Mouse (Mus musculus): Measurements from ENCODE around the gene Stox1. TPM values are rescaled to one million over a fixed set of nuclear protein-coding genes. Genes with fewer than 3 reads are reported as not detected.

The Stox1 gene
- polyA plus RNA-seq, 1 experiment from 2014 or later = 2.7 TPM

DNA sequence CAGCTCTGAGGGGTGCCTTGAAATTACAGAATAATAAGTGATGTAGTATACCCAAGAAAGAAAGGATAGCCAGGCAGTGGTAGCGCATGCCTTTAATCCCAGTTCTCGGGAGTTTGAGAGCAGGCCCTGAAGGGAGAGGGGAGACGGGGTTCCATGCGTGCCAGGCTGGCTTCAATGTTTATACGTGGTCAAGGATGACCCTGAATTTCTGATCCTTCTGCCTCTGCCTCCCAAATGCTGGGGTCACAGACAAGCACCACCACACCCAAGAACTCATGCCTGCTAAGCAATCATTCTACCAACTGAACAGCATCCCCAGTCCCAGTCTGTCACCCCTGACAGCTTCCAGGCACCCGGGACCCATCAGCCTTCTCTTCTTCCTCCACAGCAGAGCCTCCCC lies 49.7 kb downstream of the Stox1 start:
- no peaks in the 10 kb centered on the region for H3K27me3 ChIP-seq (ENCODE audit: control insufficient read depth, insufficient read depth, low read length)
- H3K4me1 ChIP-seq (replicated peaks; ENCODE audit: control insufficient read depth, insufficient read depth, low read length) = no peaks in the 10 kb centered on the region
- no peak overlapping the region for H3K4me3 ChIP-seq (ENCODE audit: low read depth, low read length)
- ATAC-seq (ENCODE audit: low FRiP score) (no peak), DNase-seq (ENCODE audit: low spot score) (no peak)
- no peak overlapping the region for H3K27ac ChIP-seq (ENCODE audit: low read depth, low read length)
- WGBS = 82% methylated on average over 6 of the region's 6 CpGs
- H3K4me2 ChIP-seq (replicated peaks; ENCODE audit: low read depth, low read length) = no peak overlapping the region
- H3K9me3 ChIP-seq (ENCODE audit: control insufficient read depth, low read length) = no peaks in the 10 kb centered on the region
- H3K9ac ChIP-seq (ENCODE audit: low read depth, low read length) = no peak overlapping the region
- H3K36me3 ChIP-seq (ENCODE audit: control insufficient read depth, insufficient read depth, low read length) = no peaks in the 10 kb centered on the region

DNA sequence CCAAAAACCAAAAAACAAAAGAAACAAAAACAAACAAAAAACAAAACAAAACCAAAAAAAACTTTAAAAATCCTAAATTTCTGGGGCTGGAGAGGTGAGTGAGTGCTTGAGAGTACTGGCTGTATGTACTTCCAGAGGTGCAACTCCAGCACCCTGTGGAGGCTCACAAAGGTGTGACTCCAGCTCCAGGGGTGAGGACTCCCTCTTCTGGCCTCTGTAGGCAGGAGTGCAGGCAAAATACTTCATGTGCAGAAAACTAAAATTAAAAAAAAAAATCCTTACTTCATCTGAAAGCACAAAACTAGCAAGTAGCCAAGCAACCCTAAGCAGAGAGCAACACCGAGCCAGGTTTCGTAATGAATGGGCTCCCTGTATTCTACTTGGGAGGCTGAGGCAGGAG lies 53.6 kb downstream of the Stox1 start:
- DNase-seq (ENCODE audit: low spot score) (no peak), ATAC-seq (ENCODE audit: low FRiP score) (no peak)
- H3K4me3 ChIP-seq (ENCODE audit: low read depth, low read length) = no peak overlapping the region
- WGBS = 96% methylated on average over 2 of the region's 2 CpGs
- H3K4me1 ChIP-seq (replicated peaks; ENCODE audit: control insufficient read depth, insufficient read depth, low read length) = no peaks in the 10 kb centered on the region
- no peaks in the 10 kb centered on the region for H3K9me3 ChIP-seq (ENCODE audit: control insufficient read depth, low read length)
- no peak overlapping the region for H3K4me2 ChIP-seq (replicated peaks; ENCODE audit: low read depth, low read length)
- H3K9ac ChIP-seq (ENCODE audit: low read depth, low read length) = no peak overlapping the region
- H3K27me3 ChIP-seq (ENCODE audit: control insufficient read depth, insufficient read depth, low read length) = no peaks in the 10 kb centered on the region
- no peak overlapping the region for H3K27ac ChIP-seq (ENCODE audit: low read depth, low read length)
- H3K36me3 ChIP-seq (ENCODE audit: control insufficient read depth, insufficient read depth, low read length) = no peaks in the 10 kb centered on the region

GRCm38 (mm10) chr10:62669245-62669644 lies 56.7 kb downstream of the Stox1 start:
- Histone ChIP-seq H3K4me2 (replicated peaks; ENCODE audit: low read depth, low read length) (no peak overlapping the region), H3K9me3 (ENCODE audit: control insufficient read depth, low read length) (no peaks in the 10 kb centered on the region), H3K27ac (ENCODE audit: low read depth, low read length) (no peak overlapping the region), H3K9ac (ENCODE audit: low read depth, low read length) (no peak overlapping the region), H3K4me3 (ENCODE audit: low read depth, low read length) (no peak overlapping the region), H3K27me3 (ENCODE audit: control insufficient read depth, insufficient read depth, low read length) (no peaks in the 10 kb centered on the region), H3K4me1 (replicated peaks; ENCODE audit: control insufficient read depth, insufficient read depth, low read length) (no peaks in the 10 kb centered on the region), H3K36me3 (ENCODE audit: control insufficient read depth, insufficient read depth, low read length) (no peaks in the 10 kb centered on the region)
- ATAC-seq (ENCODE audit: low FRiP score) = no peak
- no peak for DNase-seq (ENCODE audit: low spot score)
- WGBS = 76% methylated on average over 14 of the region's 14 CpGs

- no peaks in the 10 kb centered on the region for H3K4me1 ChIP-seq (replicated peaks; ENCODE audit: control insufficient read depth, insufficient read depth, low read length)
- H3K4me2 ChIP-seq (replicated peaks; ENCODE audit: low read depth, low read length) = no peak overlapping the region
- ATAC-seq (ENCODE audit: low FRiP score) (no peak), DNase-seq (ENCODE audit: low spot score) (no peak)
- no peaks in the 10 kb centered on the region for H3K27me3 ChIP-seq (ENCODE audit: control insufficient read depth, insufficient read depth, low read length)
- H3K9me3 ChIP-seq (ENCODE audit: control insufficient read depth, low read length) = no peaks in the 10 kb centered on the region
- H3K9ac ChIP-seq (ENCODE audit: low read depth, low read length) = no peak overlapping the region
- H3K27ac ChIP-seq (ENCODE audit: low read depth, low read length) = no peak overlapping the region
- H3K36me3 ChIP-seq (ENCODE audit: control insufficient read depth, insufficient read depth, low read length) = no peaks in the 10 kb centered on the region
- WGBS = 80% methylated on average over 2 of the region's 2 CpGs
- no peak overlapping the region for H3K4me3 ChIP-seq (ENCODE audit: low read depth, low read length)
Observed at GRCm38 (mm10) chr10:62668463-62668862, 57.5 kb downstream of the Stox1 start.

DNA sequence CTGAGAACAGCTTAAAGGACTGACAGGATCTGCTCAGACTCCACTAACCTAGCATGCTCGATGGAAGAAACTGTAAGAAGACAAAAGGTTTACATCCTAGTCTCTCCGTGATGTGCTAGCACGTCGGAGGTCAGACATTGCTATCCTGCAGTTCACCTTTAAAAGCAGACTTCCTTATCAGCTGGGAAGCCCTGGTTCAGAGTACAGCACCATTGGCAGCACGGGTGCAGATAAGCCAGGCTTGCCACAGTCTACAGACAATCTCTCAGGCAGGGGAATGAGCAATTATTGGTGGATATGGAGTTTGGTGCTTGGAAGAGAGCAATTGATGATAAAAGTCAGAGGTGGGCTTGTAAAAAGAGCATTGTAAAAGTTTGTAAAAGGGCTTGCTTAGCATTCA lies 57.9 kb downstream of the Stox1 start:
- Histone ChIP-seq H3K9me3 (ENCODE audit: control insufficient read depth, low read length) (no peaks in the 10 kb centered on the region), H3K4me2 (replicated peaks; ENCODE audit: low read depth, low read length) (no peak overlapping the region), H3K36me3 (ENCODE audit: control insufficient read depth, insufficient read depth, low read length) (no peaks in the 10 kb centered on the region), H3K9ac (ENCODE audit: low read depth, low read length) (no peak overlapping the region), H3K27me3 (ENCODE audit: control insufficient read depth, insufficient read depth, low read length) (no peaks in the 10 kb centered on the region), H3K4me1 (replicated peaks; ENCODE audit: control insufficient read depth, insufficient read depth, low read length) (no peaks in the 10 kb centered on the region), H3K4me3 (ENCODE audit: low read depth, low read length) (no peak overlapping the region), H3K27ac (ENCODE audit: low read depth, low read length) (no peak overlapping the region)
- 86% methylated on average over 5 of the region's 5 CpGs for WGBS
- no peak for DNase-seq (ENCODE audit: low spot score)
- ATAC-seq (ENCODE audit: low FRiP score) = no peak

GRCm38 (mm10) chr10:62664963-62665590 lies 60.9 kb downstream of the Stox1 start:
- 0 out of 2 replicates have a peak overlapping the region, but pooled peaks have one; percentile 30 for H3K27ac ChIP-seq (ENCODE audit: low read depth, low read length)
- WGBS = 66% methylated on average over 27 of the region's 27 CpGs
- no peak for ATAC-seq (ENCODE audit: low FRiP score)

DNA sequence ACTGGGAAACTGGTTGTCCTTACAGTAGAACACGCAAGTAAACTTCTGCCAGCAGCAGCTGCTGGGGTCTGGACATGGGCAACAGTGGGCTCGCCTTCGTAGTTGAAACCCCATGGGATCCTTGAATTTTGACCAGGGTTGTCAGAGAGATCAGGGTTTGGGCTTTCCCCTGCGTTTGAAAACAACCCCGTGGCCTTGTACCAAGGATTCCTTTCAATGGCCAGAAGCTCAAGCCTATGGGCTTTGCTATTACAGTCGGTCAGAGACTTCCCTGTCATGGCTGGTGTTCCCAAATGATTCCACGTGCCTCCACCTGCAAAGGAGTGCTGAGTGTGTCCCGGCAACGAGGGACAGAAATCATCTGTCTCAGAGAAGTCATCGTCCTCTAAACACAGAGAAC lies 61.8 kb downstream of the Stox1 start:
- Histone ChIP-seq H3K27me3 (ENCODE audit: control insufficient read depth, insufficient read depth, low read length) (no peaks in the 10 kb centered on the region), H3K4me2 (replicated peaks; ENCODE audit: low read depth, low read length) (no peak overlapping the region), H3K4me1 (replicated peaks; ENCODE audit: control insufficient read depth, insufficient read depth, low read length) (no peaks in the 10 kb centered on the region), H3K4me3 (ENCODE audit: low read depth, low read length) (no peak overlapping the region), H3K9ac (ENCODE audit: low read depth, low read length) (no peak overlapping the region), H3K36me3 (ENCODE audit: control insufficient read depth, insufficient read depth, low read length) (no peaks in the 10 kb centered on the region), H3K27ac (ENCODE audit: low read depth, low read length) (no peak overlapping the region), H3K9me3 (ENCODE audit: control insufficient read depth, low read length) (no peaks in the 10 kb centered on the region)
- 86% methylated on average over 10 of the region's 10 CpGs for WGBS
- DNase-seq (ENCODE audit: low spot score) (no peak), ATAC-seq (ENCODE audit: low FRiP score) (no peak)

More at GRCm38 (mm10) chr10:62664963-62665590, 60.9 kb downstream of the Stox1 start:
- Histone ChIP-seq H3K4me3 (ENCODE audit: low read depth, low read length) (no peak overlapping the region), H3K27me3 (ENCODE audit: control insufficient read depth, insufficient read depth, low read length) (no peaks in the 10 kb centered on the region), H3K4me2 (replicated peaks; ENCODE audit: low read depth, low read length) (no peak overlapping the region), H3K9ac (ENCODE audit: low read depth, low read length) (no peak overlapping the region), H3K36me3 (ENCODE audit: control insufficient read depth, insufficient read depth, low read length) (no peaks in the 10 kb centered on the region), H3K4me1 (replicated peaks; ENCODE audit: control insufficient read depth, insufficient read depth, low read length) (no peaks in the 10 kb centered on the region), H3K9me3 (ENCODE audit: control insufficient read depth, low read length) (no peaks in the 10 kb centered on the region)
- no peak for DNase-seq (ENCODE audit: low spot score)

DNA sequence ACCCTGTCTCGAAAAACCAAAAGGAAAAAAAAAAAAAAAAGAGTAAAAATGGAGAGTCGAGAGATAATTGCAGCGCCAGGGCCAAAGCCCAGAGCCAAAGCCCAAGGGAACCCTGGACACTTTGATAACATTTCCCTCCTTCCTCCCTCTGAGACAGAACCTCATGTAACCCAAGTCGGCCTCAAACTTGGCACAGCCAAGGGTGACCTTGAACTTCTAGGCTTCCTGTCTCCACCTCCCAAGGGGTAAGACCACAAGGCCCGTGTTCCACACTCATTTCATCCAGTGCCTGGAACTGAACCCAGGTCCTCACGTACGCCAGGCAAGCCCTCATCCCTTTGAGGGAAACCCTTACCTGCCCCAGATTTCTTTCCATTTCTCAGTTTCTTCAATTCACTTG lies 69.2 kb downstream of the Stox1 start:
- no peak for ATAC-seq (ENCODE audit: low FRiP score)
- no peaks in the 10 kb centered on the region for H3K36me3 ChIP-seq (ENCODE audit: control insufficient read depth, insufficient read depth, low read length)
- DNase-seq (ENCODE audit: low spot score) = no peak
- no peak overlapping the region for H3K4me2 ChIP-seq (replicated peaks; ENCODE audit: low read depth, low read length)
- no peak overlapping the region for H3K27ac ChIP-seq (ENCODE audit: low read depth, low read length)
- no peak overlapping the region for H3K9ac ChIP-seq (ENCODE audit: low read depth, low read length)
- WGBS = 84% methylated on average over 7 of the region's 7 CpGs
- no peaks in the 10 kb centered on the region for H3K27me3 ChIP-seq (ENCODE audit: control insufficient read depth, insufficient read depth, low read length)
- no peaks in the 10 kb centered on the region for H3K9me3 ChIP-seq (ENCODE audit: control insufficient read depth, low read length)
- H3K4me1 ChIP-seq (replicated peaks; ENCODE audit: control insufficient read depth, insufficient read depth, low read length) = no peaks in the 10 kb centered on the region
- H3K4me3 ChIP-seq (ENCODE audit: low read depth, low read length) = no peak overlapping the region

DNA sequence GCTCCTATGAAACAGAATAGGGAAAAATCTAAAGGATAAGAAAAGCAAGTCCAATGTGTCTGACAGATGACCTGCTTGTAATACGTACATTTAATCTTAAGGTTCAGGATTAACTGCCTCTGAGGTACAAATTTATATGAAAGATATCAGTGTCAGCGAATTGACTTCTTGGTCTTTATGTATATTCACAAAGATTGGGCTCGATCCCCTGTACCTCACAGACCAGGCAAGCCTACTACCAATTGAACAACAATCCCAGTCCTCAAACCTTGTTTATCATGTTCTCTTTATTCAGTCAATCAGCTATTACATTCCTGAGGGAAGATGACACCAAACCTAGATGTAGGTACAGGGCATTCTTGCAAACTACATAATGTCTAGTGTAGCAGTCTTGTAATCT lies 74.0 kb downstream of the Stox1 start:
- Histone ChIP-seq H3K4me1 (replicated peaks; ENCODE audit: control insufficient read depth, insufficient read depth, low read length) (no peaks in the 10 kb centered on the region; the same call in none of the 2 replicates), H3K36me3 (ENCODE audit: control insufficient read depth, insufficient read depth, low read length) (no peaks in the 10 kb centered on the region), H3K9me3 (ENCODE audit: control insufficient read depth, low read length) (no peaks in the 10 kb centered on the region), H3K4me3 (ENCODE audit: low read depth, low read length) (peak overlapping the region; percentile 96), H3K27me3 (ENCODE audit: control insufficient read depth, insufficient read depth, low read length) (no peaks in the 10 kb centered on the region), H3K4me2 (replicated peaks; ENCODE audit: low read depth, low read length) (peak overlapping the region; percentile 67), H3K27ac (ENCODE audit: low read depth, low read length) (peak overlapping the region; percentile 90), H3K9ac (ENCODE audit: low read depth, low read length) (peak overlapping the region; percentile 64)
- 27% methylated on average over 3 of the region's 3 CpGs for WGBS
- DNase-seq (ENCODE audit: low spot score) (peak; percentile 27), ATAC-seq (ENCODE audit: low FRiP score) (no peak)
